Mouse (Mus musculus): Measurements from ENCODE around the gene Grm2.
"Not testable (repeated sequence)": the region's sequence is repeated elsewhere in the genome, so short reads cannot be mapped to it uniquely, and the experiment has no call there.

Grm2 gene

DNA sequence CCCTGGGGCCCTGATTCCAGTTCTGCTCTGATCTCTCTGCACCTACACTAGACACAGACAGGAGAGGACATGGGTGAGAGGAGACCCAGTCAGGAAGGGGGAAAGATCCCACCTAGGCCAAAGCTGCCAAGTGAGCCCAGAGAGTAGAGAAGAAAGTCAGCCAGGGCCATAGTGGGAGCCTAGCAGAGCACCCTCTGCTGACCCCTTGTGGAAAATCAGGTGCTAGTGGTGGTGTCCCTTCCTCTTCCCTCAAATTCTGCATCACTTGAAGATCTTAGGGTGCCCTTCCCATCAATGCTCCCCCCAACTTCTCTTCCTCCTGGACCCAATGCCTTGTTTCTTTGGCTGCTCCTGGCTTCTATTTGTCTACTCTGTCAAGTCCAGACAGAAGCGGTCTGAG is 3.2 kb downstream of the Grm2 start:
- DNase-seq (ENCODE audit: low read depth, low spot score), result no peak

DNA sequence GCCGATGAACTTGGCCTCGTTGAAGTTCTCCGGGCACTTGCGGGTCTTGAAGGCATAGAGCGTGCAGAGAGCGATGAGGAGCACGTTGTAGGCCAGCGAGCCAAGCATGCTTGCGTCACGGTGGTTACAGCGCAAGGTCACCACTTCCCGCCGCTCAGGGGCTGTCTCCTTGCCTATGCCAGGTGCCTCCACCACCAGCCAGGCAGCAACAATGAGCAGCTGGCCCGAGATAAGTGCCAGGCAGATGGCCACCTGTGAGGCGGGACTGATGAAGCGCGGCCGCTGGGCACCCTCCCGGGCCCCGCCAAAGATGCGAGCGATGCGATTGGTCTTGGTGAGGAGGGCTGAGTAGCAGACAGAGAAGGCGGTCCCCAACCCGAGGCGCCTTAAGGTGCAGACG is 8.7 kb downstream of the Grm2 start:
- no peak for DNase-seq (ENCODE audit: low read depth, low spot score)

DNA sequence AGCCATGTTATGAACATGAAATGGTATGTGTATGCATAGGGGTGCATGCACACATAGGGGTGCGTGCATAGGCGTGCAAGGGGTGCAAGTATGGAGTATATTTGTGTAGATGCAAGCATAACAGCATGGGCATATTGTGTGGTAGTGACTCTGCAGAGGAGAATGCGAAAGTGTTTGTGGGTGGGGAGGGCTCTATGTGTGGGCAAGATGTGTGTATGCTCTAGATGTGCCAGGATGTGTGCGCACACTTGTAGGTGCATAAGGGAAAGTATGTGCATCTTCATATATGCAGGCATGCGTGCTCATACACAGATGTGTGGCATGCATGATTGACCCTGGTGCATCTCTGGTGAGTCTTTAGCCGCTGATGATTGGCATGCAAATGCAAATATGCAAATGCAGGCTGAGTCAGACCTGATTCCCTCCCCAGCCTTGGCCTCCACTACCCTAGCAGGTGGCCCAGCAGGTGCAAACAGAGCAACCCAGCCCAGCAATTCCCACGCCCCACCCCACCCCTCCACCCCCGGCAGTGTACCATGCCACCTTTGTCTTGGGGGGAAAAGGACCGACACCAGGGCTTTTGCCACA is 10.1 kb downstream of the Grm2 start:
- DNase-seq (ENCODE audit: low read depth, low spot score), result no peak

DNA sequence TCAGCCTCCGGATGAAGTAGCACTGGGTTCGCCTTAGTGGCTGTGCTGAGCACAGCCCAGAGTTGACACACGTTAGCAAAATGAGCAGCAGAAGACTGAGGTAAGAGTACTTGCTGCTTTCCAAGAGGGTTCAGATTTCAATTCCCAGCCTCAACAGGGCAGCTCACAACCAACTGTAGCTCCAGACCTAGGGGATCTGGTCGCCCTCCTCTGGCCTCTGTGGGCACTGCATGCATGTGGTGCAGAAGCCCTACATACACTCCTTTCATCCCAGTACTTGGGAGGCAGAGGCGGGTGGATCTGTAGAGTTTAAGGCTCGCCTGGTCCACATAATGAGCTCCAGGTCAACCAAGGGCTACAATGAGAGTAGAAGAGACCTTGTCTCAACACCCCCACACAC is 12.1 kb downstream of the Grm2 start:
- no peak for DNase-seq (ENCODE audit: low read depth, low spot score)

DNA sequence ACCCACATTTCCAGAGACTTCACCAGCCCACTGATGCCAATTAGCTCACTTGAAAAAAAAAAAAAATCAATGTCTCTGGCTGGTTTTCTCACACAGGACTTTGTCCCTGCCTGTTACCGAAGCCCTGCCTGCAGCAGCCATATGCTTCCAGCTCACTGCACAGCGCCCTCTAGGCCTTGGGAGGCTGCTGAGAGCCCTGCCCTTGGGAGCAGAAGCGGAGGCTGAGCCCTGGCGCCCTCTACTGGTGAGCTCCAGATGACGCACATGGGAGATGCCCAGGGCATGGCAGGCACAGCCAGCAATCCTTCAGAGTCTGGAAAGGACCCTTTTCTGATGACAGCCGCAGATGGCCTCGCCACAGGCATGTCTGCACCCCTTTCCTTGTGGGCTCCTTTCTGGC is 12.8 kb downstream of the Grm2 start:
- DNase-seq (ENCODE audit: low read depth, low spot score), result peak; percentile 77

DNA sequence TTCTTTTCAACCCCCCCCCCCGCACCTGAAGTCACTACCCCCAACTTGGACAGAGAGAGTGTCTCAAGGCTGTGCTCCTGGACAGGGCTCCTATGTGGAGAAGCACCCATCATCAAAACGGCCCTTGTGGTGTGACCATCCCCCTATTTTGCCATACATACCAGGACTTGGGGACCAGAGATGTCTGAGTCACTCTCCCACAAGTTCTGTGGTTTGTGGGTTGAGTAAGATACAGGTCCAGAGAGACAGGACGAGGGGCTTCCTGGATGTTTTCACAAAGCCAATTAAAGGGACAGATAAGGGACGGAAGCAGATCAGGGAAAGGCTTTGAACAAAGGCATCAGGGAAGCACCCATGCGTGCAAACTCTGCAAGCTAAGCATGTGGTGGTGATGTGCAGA is 14.5 kb downstream of the Grm2 start:
- DNase-seq (ENCODE audit: low read depth, low spot score), result no peak

DNA sequence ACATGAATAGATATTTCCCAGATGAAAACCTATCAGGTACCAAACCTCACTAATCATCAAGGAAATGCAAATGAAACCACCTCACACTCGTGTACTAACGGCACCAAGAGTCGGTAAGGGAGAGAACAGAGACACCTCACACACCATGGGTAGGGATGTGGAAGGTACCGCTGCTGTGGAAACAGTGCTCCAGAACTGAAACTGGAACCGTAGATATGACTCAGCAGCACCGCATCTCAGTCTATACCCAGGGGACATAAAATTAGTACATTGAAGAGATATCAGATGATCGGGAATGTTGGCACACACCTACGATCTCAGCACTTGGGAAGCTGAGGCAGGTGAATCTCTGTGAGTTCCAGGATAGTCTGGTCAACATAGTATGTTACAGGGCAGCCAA is 17.7 kb downstream of the Grm2 start:
- no peak for DNase-seq (ENCODE audit: low read depth, low spot score)

DNA sequence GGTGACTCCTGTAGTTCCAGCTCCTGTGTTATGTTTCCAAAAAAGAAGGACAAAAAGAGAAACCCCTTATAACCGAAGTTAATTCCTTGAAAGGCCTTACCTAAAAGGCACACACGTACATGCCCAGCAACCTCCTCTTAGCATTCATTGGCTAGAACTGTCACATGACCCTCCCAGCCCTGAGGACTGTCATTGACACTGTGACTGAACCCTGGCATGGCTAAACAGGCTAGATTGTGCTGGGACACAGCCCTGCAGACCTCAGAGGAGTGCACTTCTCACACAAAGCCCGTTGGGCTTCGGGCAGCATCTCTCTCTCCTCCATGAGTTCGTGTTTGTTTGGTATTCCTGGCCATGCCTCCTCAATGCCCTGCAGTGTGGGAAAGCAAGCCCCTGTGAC is 23.7 kb downstream of the Grm2 start:
- DNase-seq (ENCODE audit: low read depth, low spot score), result no peak

DNA sequence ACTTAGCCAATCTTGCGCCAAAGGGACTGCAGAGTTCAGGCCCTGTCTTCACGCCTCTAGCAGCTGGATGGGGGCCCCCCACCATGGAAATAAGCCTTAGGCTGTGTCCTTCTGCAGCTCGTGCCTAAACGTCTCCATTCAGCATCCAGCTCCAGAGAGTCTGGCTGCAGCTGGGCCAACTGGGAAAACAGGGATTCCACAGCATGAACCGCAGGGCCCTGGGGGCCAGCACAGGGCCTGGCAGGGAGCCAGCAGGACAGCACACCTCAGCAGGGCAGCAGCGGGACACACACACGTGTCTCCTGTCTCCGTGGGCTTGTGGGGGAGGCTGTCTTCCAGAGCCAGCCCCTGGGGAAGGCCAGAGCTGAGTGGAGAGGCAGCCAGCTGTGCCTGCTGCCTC is 28.1 kb downstream of the Grm2 start:
- DNase-seq (ENCODE audit: low read depth, low spot score), result not testable (repeated sequence)

DNA sequence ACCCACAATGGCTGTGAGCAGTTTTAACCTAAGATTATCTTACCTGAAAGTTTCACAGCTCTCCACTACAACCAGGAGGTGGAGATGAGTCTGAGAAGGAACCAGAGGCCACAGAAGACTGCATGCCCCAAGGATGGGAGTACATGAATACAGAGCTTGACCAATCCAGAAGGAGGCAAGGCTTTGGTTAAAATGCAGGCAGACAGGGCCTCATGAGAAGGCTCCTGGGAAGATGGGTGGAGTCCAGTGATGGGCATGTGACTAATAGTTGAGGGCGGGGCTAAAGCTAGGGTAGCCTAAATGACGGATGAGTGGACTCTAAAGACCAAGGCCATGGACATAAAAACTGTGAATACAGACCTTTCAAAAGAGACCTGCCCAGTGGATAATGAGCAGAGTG is 29.6 kb downstream of the Grm2 start, which contains the start of gene Iqcf6:
TSS of gene Iqcf6 (plus strand) at position 301 of the 400 bp plus-strand sequence.
- DNase-seq (ENCODE audit: low read depth, low spot score), result no peak

DNA sequence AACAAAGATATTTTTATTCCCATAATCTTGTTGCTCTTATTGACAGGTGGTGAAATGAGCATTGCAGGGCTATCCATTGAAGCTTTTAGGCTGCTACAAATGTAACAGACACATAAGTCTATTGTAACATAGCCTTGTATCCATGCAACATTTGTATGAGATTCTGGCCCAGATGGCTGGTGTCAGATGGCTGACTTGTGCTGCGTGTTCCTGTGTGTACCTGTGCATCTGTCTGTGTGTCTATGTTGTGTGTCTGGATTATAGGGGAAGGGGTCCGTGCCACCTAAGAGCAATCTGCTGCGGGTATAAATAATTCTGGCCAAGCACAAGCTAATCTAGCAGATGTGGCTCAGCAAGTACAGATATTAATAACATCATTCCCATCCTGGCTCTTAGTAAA is 38.4 kb downstream of the Grm2 start:
- no peak for DNase-seq (ENCODE audit: low read depth, low spot score)

DNA sequence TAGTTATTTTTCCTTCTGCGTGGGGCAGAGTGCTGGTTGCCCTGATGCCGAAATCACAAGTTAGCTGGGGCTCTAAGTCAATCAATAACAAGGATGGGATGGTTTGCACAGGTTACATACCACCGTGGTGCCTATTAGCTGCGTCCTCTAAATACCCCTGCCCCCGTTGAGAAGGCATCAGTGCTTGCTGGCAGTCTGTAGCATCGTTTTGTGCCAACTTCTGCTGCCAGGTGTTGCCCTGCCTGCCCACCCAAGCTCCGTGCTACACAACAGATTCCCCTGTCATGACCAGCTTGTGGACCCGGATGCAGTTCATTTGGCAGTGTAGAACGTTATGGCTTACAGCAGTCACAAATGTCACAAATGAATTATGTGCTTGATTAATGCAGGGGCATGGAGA is 39.6 kb downstream of the Grm2 start:
- no peak for DNase-seq (ENCODE audit: low read depth, low spot score)

DNA sequence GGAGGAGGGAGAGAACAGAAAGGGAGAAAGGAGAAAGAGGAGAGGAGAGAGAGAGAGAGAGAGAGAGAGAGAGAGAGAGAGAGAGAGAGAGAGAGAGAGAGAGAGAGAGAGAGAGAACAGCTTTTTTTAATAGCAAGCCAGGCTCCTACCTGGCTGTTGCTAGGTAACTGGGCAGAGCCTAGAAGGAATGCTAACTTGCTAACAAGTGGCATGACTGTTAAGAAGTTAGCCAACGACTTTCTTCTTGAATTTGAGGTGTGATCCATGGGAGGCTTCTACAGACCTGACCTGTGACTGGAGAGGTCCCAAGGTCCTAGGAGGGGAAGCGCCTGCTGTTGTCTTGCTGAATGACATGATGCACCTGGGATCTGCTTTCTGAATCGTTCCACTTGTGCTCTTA is 41.3 kb downstream of the Grm2 start:
- DNase-seq (ENCODE audit: low read depth, low spot score), result no peak

DNA sequence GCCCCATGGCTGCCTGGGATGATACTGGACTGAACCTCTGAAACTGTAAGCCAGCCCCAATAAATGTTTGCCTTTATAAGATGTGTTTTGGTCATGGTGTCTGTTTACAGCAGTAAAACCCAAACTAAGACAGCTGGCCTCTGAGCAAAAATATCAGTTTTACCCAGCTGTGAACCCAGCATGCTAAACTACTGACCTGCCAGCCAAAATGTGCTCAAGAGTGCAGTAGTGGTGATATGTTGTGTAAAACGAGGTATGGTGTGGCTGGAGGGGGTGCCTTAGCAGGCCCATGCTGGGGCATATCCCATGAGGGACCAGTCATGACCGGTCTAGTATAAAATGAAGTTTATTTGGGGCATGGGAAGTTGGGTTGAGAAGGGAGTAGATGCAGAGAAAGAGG is 41.9 kb downstream of the Grm2 start:
- no peak for DNase-seq (ENCODE audit: low read depth, low spot score)

DNA sequence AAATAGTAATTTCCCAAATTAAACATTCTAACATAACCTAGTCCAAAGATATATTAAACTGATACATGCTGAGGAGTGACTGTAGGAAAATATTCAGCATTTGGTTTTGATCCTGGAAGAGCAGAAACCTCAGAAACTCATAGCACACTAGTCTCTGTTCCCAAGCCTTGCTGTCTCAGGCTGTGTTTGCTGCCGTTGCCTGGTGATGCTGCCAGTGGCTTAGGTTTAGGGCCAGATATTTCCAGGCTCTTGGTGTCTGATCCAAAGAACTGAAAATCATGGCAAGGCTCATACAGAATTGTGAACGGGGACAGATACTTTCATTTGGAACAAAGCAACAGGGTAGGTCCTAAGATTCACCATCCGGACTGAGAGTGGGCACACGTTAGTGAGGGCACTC is 45.2 kb downstream of the Grm2 start:
- no peak for DNase-seq (ENCODE audit: low read depth, low spot score)

DNA sequence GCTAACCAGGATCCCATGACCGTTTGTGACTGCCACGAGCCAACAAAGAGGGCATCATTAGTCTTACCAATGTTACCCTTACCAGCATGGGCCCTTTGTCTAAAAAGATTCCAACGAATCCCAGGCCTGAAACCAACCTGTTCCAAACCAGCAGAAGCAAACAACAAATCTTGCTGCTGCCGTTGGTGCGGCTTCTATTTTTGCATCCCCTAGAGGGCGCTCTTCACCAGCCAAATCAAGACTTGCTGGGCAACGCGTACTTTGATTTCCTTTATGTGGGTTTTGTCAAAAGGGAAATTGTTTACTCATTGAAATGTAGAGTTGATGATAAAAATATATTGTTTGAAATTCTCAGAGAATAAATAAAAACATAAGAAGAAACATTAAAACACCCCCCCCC is 55.3 kb downstream of the Grm2 start:
- peak; percentile 61 for DNase-seq (ENCODE audit: low read depth, low spot score)

DNA sequence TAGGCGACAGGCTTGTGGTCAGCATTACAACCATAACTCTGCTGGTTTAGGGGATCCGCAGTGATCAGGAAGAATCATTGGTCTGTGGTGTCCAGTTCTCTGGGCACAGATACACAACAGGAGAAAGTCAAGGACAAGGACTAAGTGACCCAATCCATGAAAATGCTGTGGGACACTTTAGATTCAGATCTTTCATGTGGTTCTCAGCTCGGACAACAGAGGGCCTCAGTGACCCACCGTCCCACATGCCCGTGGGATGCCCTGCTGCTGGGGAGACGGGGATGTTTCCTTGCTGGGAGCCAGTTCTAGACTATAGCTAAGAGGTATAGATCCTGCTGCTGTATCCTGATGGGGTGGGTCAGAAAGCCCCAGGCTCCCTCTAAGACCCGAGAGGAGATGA is 57.4 kb downstream of the Grm2 start:
- DNase-seq (ENCODE audit: low read depth, low spot score), result no peak

DNA sequence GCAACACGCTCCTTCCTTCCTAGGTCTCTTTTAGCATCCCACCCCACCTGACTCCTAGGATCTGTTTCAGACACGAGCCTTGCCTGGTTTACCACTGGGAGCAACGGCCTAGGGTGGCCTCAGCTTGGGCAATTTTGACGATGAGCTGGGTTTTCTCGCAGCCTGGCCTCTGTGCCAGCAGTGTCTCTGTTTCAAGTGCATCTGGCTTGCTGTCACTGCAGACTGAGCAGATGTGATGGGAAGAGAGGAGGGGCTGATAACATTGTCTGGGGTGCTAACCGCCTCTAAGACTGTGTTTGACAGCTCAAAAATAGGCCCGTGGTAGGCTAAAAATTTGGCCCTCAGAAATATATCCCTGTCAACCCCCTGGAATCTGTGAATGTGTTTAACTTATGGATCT is 60.0 kb downstream of the Grm2 start:
- no peak for DNase-seq (ENCODE audit: low read depth, low spot score)

DNA sequence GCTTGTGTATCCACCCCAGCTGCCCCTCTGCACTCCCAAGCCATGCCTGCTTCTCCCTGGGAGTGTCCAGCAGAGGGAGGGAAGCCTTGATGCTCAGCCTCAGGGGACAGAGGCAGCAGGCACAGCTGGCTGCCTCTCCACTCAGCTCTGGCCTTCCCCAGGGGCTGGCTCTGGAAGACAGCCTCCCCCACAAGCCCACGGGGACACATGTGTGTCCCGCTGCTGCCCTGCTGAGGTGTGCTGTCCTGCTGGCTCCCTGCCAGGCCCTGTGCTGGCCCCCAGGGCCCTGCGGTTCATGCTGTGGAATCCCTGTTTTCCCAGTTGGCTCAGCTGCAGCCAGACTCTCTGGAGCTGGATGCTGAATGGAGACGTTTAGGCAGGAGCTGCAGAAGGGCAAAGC is 60.5 kb downstream of the Grm2 start:
- not testable (repeated sequence) for DNase-seq (ENCODE audit: low read depth, low spot score)
